Mouse (Mus musculus): ENCODE results near the gene Gpr142. TPM values are rescaled to one million over a fixed set of nuclear protein-coding genes. Genes with fewer than 3 reads are reported as not detected.

The Gpr142 gene
- polyA plus RNA-seq, 1 experiment: 0.07 TPM

GRCm38 (mm10) chr11:114829499-114830432 is 31.0 kb downstream of the Gpr142 start:
- TF ChIP-seq E2F4 (IDR thresholded peaks at IDR 0.05; ENCODE audit: insufficient read depth) (no peak), POLR2AphosphoS2 (IDR thresholded peaks at IDR 0.05; ENCODE audit: insufficient read length, low read depth) (peak; percentile 37)
- H3K36me3 ChIP-seq (ENCODE audit: control insufficient read depth, insufficient read depth): no peaks in the 10 kb centered on the region
- H3K4me2 ChIP-seq (ENCODE audit: low read depth): peak overlapping the region; percentile 18
- no peaks in the 10 kb centered on the region for H3K79me2 ChIP-seq (ENCODE audit: control insufficient read depth, insufficient read depth)
- no peaks in the 10 kb centered on the region for H3K27me3 ChIP-seq (ENCODE audit: control insufficient read depth, insufficient read depth, insufficient read length)
- no peak overlapping the region for H3K4me3 ChIP-seq
- no peak overlapping the region for H3ac ChIP-seq (ENCODE audit: control insufficient read depth, insufficient read length)

DNA sequence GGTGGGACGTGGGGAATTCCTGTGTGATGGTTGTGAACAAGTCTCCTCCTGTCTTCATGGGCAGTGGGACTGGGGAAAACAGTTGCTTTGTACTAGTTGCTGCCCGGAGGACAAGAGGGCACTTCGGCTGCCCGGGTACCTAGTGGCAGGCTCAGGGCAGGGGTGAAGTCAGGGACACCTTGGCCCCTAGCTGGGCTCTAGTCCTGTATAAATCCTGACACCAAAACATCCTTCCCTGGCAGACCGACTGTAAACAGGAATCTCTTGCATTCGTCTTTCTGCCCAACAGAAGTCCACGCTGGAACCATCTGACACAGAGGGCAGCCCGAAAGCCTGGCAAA is 31.7 kb downstream of the Gpr142 start:
- Histone ChIP-seq H3K36me3 (ENCODE audit: control insufficient read depth, insufficient read depth) (no peaks in the 10 kb centered on the region), H3K4me3 (no peak overlapping the region), H3K27me3 (ENCODE audit: control insufficient read depth, insufficient read depth, insufficient read length) (no peaks in the 10 kb centered on the region), H3K4me2 (ENCODE audit: low read depth) (peak overlapping the region; percentile 18), H3K79me2 (ENCODE audit: control insufficient read depth, insufficient read depth) (no peaks in the 10 kb centered on the region), H3ac (ENCODE audit: control insufficient read depth, insufficient read length) (no peak overlapping the region)
- TF ChIP-seq SRF (IDR thresholded peaks at IDR 0.05; ENCODE audit: control insufficient read depth, insufficient read length, low read depth) (no peak), REST (IDR thresholded peaks at IDR 0.05; ENCODE audit: insufficient read depth, insufficient read length) (no peak), POLR2AphosphoS2 (IDR thresholded peaks at IDR 0.05; ENCODE audit: insufficient read length, low read depth) (peak; percentile 1)

- Histone ChIP-seq H3K79me2 (ENCODE audit: control insufficient read depth, insufficient read depth) (no peaks in the 10 kb centered on the region), H3K27me3 (ENCODE audit: control insufficient read depth, insufficient read depth, insufficient read length) (no peaks in the 10 kb centered on the region), H3K4me3 (no peak overlapping the region), H3K4me2 (ENCODE audit: low read depth) (no peak overlapping the region), H3ac (ENCODE audit: control insufficient read depth, insufficient read length) (no peak overlapping the region), H3K36me3 (ENCODE audit: control insufficient read depth, insufficient read depth) (no peaks in the 10 kb centered on the region)
- TF ChIP-seq MYOD1 (IDR thresholded peaks at IDR 0.05; ENCODE audit: control insufficient read depth in 1 of 3, insufficient read length in 2 of 3, low read depth in 2 of 3): no peak
Measured at GRCm38 (mm10) chr11:114833166-114833565, 34.4 kb downstream of the Gpr142 start.

DNA sequence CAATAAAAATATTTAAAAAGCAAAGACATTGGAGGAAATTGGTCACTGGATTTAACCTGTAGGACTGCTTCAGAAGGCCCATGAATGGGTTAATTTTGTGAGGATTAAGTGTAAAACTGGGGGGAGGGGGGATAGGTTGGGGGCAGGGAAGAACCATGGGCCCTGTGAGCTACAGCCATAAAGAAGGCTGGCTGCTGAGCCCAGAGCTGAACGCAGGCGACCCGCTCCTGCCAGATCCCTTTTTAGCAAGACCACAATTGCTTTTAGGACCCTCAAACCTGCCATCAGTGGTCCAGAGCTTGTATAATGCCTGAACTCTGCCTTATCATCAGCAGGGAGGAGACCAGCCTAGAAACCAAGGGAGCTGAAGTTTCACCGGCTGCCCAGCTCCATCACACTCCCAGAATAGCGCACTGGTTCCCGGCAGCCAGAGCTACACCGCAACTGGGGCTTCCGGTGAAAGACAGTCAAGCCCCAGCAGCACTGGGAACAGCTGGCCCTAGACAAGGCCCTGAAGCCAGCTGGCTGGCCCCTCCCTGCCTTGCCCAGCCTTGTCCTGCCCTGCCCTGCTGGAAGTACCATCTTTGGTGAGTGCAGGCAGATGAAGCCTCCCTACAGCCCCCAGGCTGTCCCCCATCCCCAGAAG is 45.2 kb downstream of the Gpr142 start:
- H3K4me3 ChIP-seq: no peak overlapping the region
- TF ChIP-seq MYOD1 (IDR thresholded peaks at IDR 0.05; ENCODE audit: control insufficient read depth in 1 of 3, insufficient read length in 2 of 3, low read depth in 2 of 3) (peak; percentile 88 to 99 (median 96)), MAX (IDR thresholded peaks at IDR 0.05; ENCODE audit: low read depth) (no peak), CEBPB (IDR thresholded peaks at IDR 0.05; ENCODE audit: insufficient read depth, poor library complexity, severe bottlenecking) (no peak), TCF12 (IDR thresholded peaks at IDR 0.05; ENCODE audit: insufficient read depth, poor library complexity, severe bottlenecking) (peak; percentile 90), SRF (IDR thresholded peaks at IDR 0.05; ENCODE audit: control insufficient read depth, insufficient read length, low read depth) (peak; percentile 25), REST (IDR thresholded peaks at IDR 0.05; ENCODE audit: insufficient read depth, insufficient read length) (no peak), TCF3 (IDR thresholded peaks at IDR 0.05; ENCODE audit: insufficient read length, low read depth) (peak; percentile 93), POLR2A (IDR thresholded peaks at IDR 0.05; ENCODE audit: insufficient read length, low read depth) (peak; percentile 52), E2F4 (IDR thresholded peaks at IDR 0.05; ENCODE audit: insufficient read depth) (no peak), MYOG (IDR thresholded peaks at IDR 0.05; ENCODE audit: control insufficient read depth in 1 of 3, insufficient read depth in 1 of 3, insufficient read length in 2 of 3, low read depth in 2 of 3) (peak; percentile 98 to 99 (median 99)), USF1 (IDR thresholded peaks at IDR 0.05; ENCODE audit: low read depth) (no peak), POLR2AphosphoS2 (IDR thresholded peaks at IDR 0.05; ENCODE audit: insufficient read length, low read depth) (peak; percentile 44)
- no peak overlapping the region for H3ac ChIP-seq (ENCODE audit: control insufficient read depth, insufficient read length)
- H3K79me2 ChIP-seq (ENCODE audit: control insufficient read depth, insufficient read depth): no peaks in the 10 kb centered on the region
- H3K36me3 ChIP-seq (ENCODE audit: control insufficient read depth, insufficient read depth): no peaks in the 10 kb centered on the region
- peak overlapping the region; percentile 52 for H3K4me2 ChIP-seq (ENCODE audit: low read depth)
- no peaks in the 10 kb centered on the region for H3K27me3 ChIP-seq (ENCODE audit: control insufficient read depth, insufficient read depth, insufficient read length)

DNA sequence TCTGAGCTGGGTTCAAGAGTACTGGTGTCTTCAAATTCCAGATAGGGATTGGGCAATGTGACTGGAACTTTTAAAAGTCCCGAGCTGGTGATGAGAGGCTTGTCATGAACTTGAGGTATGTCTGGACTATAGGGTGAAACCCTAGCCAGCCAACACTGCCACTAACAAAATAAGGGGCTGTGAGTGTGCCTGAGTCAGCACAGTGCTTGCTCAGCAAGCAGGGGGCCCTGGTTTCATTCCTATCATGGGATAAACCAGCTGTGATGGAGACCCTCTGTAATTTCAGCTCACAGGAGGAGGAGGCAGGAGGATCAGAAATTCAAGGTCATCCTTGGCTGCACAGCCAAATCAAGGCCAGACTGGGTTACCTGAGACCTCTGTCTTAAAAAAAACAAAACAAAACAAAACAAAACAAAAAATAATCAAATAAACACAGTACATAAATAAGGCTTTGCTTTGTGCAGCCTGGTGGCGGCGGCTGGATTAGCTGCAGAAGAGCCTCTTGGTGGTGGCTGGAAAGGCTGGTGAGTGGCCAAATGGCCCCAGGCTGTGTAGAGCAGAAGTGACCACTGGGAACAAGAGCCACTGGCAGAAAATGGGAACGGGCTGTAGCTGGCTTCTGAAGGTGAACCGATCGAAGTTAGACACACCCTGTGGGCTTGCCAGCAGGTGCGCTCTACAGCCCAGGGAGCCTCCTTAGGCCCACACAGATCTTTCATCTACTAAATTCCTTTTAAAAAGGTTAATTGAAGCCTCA is 45.9 kb downstream of the Gpr142 start:
- Histone ChIP-seq H3ac (ENCODE audit: control insufficient read depth, insufficient read length) (no peak overlapping the region), H3K79me2 (ENCODE audit: control insufficient read depth, insufficient read depth) (no peaks in the 10 kb centered on the region), H3K36me3 (ENCODE audit: control insufficient read depth, insufficient read depth) (no peaks in the 10 kb centered on the region), H3K27me3 (ENCODE audit: control insufficient read depth, insufficient read depth, insufficient read length) (no peaks in the 10 kb centered on the region), H3K4me2 (ENCODE audit: low read depth) (peak overlapping the region; percentile 52), H3K4me3 (no peak overlapping the region)
- TF ChIP-seq CEBPB (IDR thresholded peaks at IDR 0.05; ENCODE audit: insufficient read depth, poor library complexity, severe bottlenecking): no peak

Measured in myocyte (in vitro differentiated cells).